Mouse (Mus musculus) bone marrow, adult 2 months (tissue): Measurements from ENCODE around the gene Hdac10. TPM values are rescaled to one million over a fixed set of nuclear protein-coding genes. Genes with fewer than 3 reads are reported as not detected.
A peak's percentile ranks its signal among the peaks of the same experiment; 100 is the strongest.

Experiments used
- H3K27ac ChIP-seq: fragments of 200-500 bp; 2 replicates; pipeline ENCODE4 v1.5.1; 2012; ENCODE audit warnings: low read depth, mild to moderate bottlenecking, control low read depth, inconsistent platforms, low read length; ENCODE audit not compliant: control insufficient read depth, poor library complexity, insufficient read depth
- H3K4me1 ChIP-seq: fragments of 200-500 bp; 2 replicates; pipeline ENCODE4 v1.6.1; 2011; ENCODE audit warnings: low read length; ENCODE audit not compliant: control insufficient read depth, insufficient read depth
- H3K4me3 ChIP-seq: fragments of 200-500 bp; replicated peaks from 2 replicates; pipeline ENCODE3; 2011; ENCODE audit warnings: mild to moderate bottlenecking, low read depth, low read length, control low read depth; ENCODE audit not compliant: control insufficient read depth
- CTCF ChIP-seq: fragments of 200-500 bp; IDR thresholded peaks from 2 replicates; pipeline ENCODE4 v1.5.1; 2011; ENCODE audit warnings: low read length, control low read depth; ENCODE audit not compliant: control insufficient read depth, insufficient read depth
- POLR2A ChIP-seq: fragments of 200-500 bp; IDR thresholded peaks from 2 replicates; pipeline ENCODE4 v1.6.1; 2011; ENCODE audit warnings: low read depth, mild to moderate bottlenecking, control low read depth, low read length, borderline replicate concordance; ENCODE audit not compliant: control insufficient read depth
- WGBS: fragments of 180-500 bp; shearing (Covaris S2); methylation state at CpG from one replicate; pipeline ENCODE4 v1.1.7; 2018; 5-methylcytosine and 5-hydroxymethylcytosine counted together
- polyA plus RNA-seq: library from polyadenylated mRNA; stranded (reverse); fragments of >200 nt; gene quantifications from 2 replicates; pipeline ENCODE4 v1.2.4, GENCODE M21; 2011; ENCODE audit warnings: low replicate concordance; ENCODE audit not compliant: missing spikeins, insufficient read depth, insufficient read length

The Hdac10 gene
- polyA plus RNA-seq, 1 experiment: 24.3 TPM

DNA sequence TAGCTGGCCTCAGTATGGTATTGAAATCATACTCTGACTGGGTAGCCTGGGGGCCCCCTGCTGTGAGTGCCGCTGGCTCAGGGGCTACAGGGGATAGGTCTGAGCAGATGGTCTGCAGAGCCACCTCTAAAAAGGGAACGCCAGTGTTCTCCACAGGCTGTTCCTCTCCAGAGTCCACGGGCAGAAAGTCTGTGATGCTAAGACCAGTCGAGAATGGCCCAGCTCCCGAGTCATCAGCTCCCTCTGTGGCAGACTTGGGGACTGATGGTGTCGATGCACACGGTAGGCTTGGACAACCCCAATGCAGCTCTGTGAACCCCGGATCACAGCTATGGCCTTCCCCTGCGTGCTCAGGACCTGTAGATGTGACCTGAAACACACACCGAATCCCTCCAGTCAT lies 24.6 kb downstream of the Hdac10 start:
- Histone ChIP-seq H3K4me3 (no peak overlapping the region), H3K27ac (no peak overlapping the region), H3K4me1 (no peaks in the 10 kb centered on the region; the same call in 1 of the 2 replicates)
- 90% methylated on average over 10 of the region's 10 CpGs for WGBS
- TF ChIP-seq POLR2A (no peak), CTCF (no peak)

DNA sequence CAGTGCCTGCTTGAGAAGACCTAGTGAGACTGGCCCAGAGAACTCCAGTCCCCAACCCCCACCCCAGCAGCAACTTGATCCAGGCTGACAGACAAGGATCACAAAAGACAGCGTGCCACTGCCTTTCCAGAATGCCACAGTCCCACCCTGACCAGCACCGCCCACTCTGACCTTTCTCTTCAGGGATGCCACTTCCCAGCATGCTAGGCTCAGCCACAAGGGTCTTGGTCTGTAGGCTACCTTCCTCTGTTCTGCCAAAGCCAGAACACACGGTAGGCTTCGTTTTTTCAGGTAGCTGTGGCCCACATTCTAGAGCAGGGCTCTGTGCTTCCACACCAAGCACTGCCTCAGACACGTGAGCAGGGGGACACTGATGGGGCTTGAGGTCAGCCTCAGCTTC lies 25.9 kb downstream of the Hdac10 start:
- Histone ChIP-seq H3K27ac (no peak overlapping the region), H3K4me3 (no peak overlapping the region), H3K4me1 (no peaks in the 10 kb centered on the region; the same call in 1 of the 2 replicates)
- WGBS: 86% methylated on average over 5 of the region's 5 CpGs
- TF ChIP-seq CTCF (no peak), POLR2A (no peak)

DNA sequence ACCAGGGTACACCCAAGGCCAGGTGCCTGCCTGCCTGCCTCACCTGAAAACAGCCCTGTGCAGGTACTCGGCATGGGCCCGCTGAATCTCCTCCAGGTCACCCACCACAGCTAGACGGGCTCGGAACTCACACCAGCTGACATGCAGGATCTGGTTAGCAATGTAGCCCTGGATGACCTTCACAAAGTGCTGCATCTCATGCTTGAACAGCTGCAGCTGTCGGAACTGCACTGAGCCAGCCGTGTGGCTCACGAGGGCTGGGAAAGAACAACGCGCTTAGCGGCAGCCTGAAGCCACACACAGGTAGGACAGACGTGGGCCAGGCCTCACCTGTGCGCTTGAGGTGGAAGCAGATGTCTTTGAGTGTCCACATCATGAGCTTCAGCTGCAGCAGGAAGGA lies 27.7 kb downstream of the Hdac10 start:
- WGBS: 92% methylated on average over 12 of the region's 12 CpGs
- Histone ChIP-seq H3K27ac (no peak overlapping the region), H3K4me1 (no peaks in the 10 kb centered on the region; the same call in 1 of the 2 replicates), H3K4me3 (no peak overlapping the region)
- TF ChIP-seq CTCF: no peak
- TF ChIP-seq POLR2A: no peak

DNA sequence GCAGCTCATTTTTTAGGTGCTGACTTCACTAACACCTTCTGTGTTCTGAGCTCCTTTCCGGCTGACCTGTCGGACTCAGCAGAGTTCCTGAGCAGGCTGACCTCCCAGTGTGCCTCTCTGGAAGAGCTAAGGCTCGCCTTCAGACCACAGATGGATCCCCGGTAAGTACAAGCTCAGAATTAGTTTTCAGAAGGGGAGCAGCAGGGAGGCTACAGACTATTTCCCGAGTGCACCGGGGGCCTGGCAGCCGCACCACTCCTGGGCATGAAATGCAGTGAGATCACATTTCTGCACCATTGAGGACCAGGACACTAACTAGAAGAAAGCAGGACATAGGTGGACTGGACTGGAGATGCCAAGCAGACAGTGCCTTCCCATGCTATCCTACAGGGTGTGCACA lies 29.9 kb downstream of the Hdac10 start:
- Histone ChIP-seq H3K27ac (peak overlapping the region; percentile 68), H3K4me3 (no peak overlapping the region), H3K4me1 (no peaks in the 10 kb centered on the region; the same call in 1 of the 2 replicates)
- 86% methylated on average over 7 of the region's 7 CpGs for WGBS
- TF ChIP-seq CTCF: no peak
- TF ChIP-seq POLR2A: no peak

DNA sequence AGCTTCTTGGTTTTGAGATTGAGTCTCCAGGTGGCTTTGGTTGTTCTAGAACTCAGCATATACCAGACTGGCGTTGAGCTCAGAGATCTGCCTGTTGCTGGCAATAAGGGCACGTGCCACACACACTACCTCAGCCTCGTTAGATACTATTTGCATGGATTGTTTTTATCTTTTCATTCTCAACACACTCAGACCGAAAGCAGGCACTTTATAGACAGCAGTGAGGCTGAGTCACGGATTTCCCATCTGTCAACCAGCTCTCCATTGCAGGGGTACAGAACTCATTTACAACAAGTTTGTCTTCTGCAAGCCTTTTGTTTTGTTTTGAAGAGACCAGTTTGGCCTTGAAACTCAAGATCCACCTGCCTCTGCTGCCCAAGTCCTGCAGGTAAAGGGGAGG lies 31.1 kb downstream of the Hdac10 start:
- H3K4me3 ChIP-seq: no peak overlapping the region
- H3K27ac ChIP-seq: no peak overlapping the region
- H3K4me1 ChIP-seq: no peaks in the 10 kb centered on the region; the same call in 1 of the 2 replicates
- 88% methylated on average over 5 of the region's 5 CpGs for WGBS
- TF ChIP-seq POLR2A: no peak
- TF ChIP-seq CTCF: no peak

DNA sequence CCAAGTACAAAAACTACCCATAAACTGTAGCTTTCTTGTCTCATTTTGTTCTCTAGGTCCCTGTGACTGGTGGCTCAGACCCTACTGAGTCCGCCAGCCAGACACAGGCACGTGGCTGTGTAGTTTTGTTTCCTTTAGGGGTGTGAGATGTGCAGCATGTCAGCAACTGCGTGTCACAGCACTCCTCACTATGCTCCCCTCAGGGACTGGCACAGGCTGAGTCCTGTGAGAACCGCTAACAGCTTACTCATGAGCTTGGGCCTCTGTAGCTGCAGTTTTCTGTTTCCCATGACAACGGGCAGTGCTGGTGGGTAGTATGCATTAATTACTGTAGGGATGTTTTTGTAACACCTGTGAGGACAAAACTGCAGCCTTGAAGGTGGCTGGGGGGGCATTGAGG lies 36.3 kb downstream of the Hdac10 start:
- WGBS: 86% methylated on average over 5 of the region's 5 CpGs
- H3K4me1 ChIP-seq: peaks cover 3% of the 10 kb centered on the region; the same call in 1 of the 2 replicates
- H3K27ac ChIP-seq: no peak overlapping the region
- TF ChIP-seq CTCF (no peak), POLR2A (no peak)
- no peak overlapping the region for H3K4me3 ChIP-seq

DNA sequence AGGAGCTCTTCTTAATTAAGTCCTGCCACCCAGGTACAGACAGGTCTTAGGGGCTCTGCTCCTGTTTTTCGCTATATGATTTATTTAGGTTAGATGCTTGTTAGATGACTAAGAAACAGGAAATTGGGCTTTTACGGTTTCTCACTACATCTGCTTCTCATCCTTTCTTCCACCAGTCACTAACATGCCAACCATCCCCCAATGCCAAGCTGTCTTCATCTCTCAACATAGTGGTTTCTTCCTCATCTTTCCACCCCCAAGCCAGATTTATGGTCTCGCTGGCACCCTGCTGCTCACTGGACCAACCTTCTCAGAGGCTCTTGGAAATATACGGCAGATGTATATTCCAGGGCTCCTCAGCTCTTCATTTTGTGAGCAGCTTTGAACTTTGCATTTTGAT lies 37.8 kb downstream of the Hdac10 start:
- Histone ChIP-seq H3K4me3 (no peak overlapping the region), H3K27ac (no peak overlapping the region), H3K4me1 (peaks cover 3% of the 10 kb centered on the region; the same call in 1 of the 2 replicates)
- TF ChIP-seq CTCF (no peak), POLR2A (no peak)
- WGBS: 83% methylated on average over 4 of the region's 4 CpGs

DNA sequence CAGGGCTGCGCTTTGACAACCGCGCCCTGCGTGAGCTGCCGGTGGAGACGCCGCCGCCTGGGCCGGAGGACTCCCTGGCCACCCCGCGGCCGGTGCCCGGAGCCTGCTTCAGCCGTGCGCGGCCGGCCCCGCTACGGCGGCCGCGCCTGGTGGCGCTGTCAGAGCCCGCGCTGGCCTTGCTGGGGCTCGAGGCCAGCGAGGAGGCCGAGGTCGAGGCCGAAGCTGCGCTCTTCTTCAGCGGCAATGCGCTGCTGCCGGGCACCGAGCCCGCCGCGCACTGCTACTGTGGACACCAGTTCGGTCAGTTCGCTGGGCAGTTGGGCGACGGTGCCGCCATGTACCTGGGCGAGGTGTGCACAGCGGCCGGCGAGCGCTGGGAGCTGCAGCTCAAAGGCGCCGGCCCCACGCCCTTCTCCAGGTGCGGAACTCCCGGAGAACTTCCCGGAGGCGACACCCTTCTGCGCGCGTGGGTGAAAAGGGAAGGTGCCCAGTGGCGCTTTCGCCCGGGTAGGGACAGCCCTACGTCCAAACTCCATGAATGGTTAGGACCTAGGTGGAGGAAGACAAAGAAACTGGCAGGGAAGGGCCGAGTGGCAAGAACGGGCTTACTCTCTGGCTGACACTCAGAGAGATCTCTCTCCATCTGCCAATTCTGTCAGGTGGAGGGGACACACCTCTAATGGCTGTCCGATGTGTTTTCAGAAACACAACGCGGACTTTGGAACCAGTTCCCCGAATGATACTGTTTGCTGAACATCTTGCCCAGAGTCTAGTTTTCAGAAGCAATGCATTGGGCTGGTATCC lies 39.0 kb downstream of the Hdac10 start:
- H3K4me1 ChIP-seq: peaks cover 3% of the 10 kb centered on the region; the same call in 1 of the 2 replicates
- peak overlapping the region; percentile 89 for H3K4me3 ChIP-seq
- 2% methylated on average over 68 of the region's 68 CpGs for WGBS
- H3K27ac ChIP-seq: peak overlapping the region; percentile 92
- TF ChIP-seq CTCF (no peak), POLR2A (no peak)

DNA sequence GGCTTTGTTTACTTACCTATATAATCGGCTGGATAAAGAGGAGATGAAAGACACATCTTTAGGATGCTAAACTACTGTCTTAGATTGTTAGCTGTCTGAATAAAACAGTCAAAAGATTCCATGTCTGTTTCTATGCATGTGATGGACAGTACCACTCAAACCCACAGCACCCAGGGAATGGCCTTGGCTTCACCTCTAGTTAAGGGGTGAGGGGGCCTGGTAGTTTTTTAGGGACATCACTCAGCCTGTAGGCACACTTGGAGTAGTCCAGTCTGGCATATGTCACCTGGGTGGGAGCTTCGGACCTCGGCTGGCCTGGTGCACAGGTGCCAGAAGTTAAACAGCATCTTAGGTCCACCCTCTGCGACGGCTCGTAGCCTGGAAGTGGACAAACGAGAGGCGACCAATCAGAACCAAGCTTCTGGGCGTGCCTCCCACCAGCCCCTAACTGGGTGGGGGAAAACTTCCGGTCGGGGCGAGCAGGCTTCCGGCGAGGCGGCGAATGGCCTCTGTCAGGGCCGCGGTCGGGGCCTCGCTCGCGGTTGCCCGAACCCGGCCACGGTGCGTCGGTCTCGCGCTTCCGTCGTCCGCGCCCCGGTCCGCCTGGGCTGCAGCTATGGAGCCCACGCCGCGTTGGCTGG lies 39.8 kb downstream of the Hdac10 start, which contains the start of gene Selenoo:
TSS of gene Selenoo (plus strand) at position 478 of the 641 bp plus-strand sequence.
- H3K27ac ChIP-seq: peak within 1 kb of the TSS; percentile 92
- 2% methylated on average over 38 of the region's 38 CpGs for WGBS
- peak within 1 kb of the TSS; percentile 89 for H3K4me3 ChIP-seq
- peaks cover 3% of the 10 kb centered on the region; the same call in 1 of the 2 replicates for H3K4me1 ChIP-seq
- TF ChIP-seq POLR2A (peak; percentile 82; the same call in 1 of the 2 replicates), CTCF (no peak)
